Mouse (Mus musculus) thymus, adult 2 months (tissue): Measurements from ENCODE around the gene C2cd3. TPM values are rescaled to one million over a fixed set of nuclear protein-coding genes. Genes with fewer than 3 reads are reported as not detected.

Source experiments
- DNase-seq: peaks from one replicate; pipeline ENCODE4 v3.0.0; 2021
- H3K27ac ChIP-seq: fragments of 200-500 bp; 2 replicates; pipeline ENCODE4 v1.5.1; 2012; ENCODE audit warnings: low read length, control low read depth; ENCODE audit not compliant: control insufficient read depth, insufficient read depth
- H3K27me3 ChIP-seq: fragments of 200-500 bp; 2 replicates; pipeline ENCODE4 v1.6.1; 2012; ENCODE audit warnings: mild to moderate bottlenecking, low read length, moderate library complexity, mixed read lengths; ENCODE audit not compliant: control insufficient read depth, insufficient read depth
- H3K36me3 ChIP-seq: fragments of 200-500 bp; 2 replicates; pipeline ENCODE4 v1.6.1; 2012; ENCODE audit warnings: mild to moderate bottlenecking, low read length, moderate library complexity; ENCODE audit not compliant: control insufficient read depth, insufficient read depth
- H3K4me1 ChIP-seq: fragments of 200-500 bp; replicated peaks from 2 replicates; pipeline ENCODE4 v1.6.1; 2012; ENCODE audit warnings: low read length; ENCODE audit not compliant: control insufficient read depth, insufficient read depth
- H3K4me3 ChIP-seq: fragments of 200-500 bp; 2 replicates; pipeline ENCODE4 v1.5.1; 2012; ENCODE audit warnings: mild to moderate bottlenecking, low read length, control low read depth, moderate library complexity; ENCODE audit not compliant: control insufficient read depth, insufficient read depth
- CTCF ChIP-seq: fragments of 200-500 bp; IDR thresholded peaks from 2 replicates; pipeline ENCODE4 v1.5.1; 2012; ENCODE audit warnings: mild to moderate bottlenecking, control low read depth, low read length, moderate library complexity, borderline replicate concordance; ENCODE audit not compliant: control insufficient read depth, poor library complexity, insufficient read depth; ENCODE audit errors: extremely low read depth
- POLR2A ChIP-seq: fragments of 200-500 bp; IDR thresholded peaks from 2 replicates; pipeline ENCODE4 v1.6.1; 2012; ENCODE audit warnings: mild to moderate bottlenecking, low read length, control low read depth, moderate library complexity; ENCODE audit not compliant: control insufficient read depth, poor library complexity, insufficient read depth; ENCODE audit errors: extremely low read depth
- WGBS: fragments of 180-500 bp; shearing (Covaris S2); methylation state at CpG from one replicate; pipeline ENCODE4 v1.1.7; 2018; 5-methylcytosine and 5-hydroxymethylcytosine counted together
- polyA plus RNA-seq: library from polyadenylated mRNA; depleted of rRNA; stranded (reverse); fragments of >200 nt; gene quantifications from 2 replicates; pipeline ENCODE4 v1.2.3, GENCODE M21; 2012; rRNA removed

The C2cd3 gene
- 52.2 and 59.4 TPM in 2 replicates for polyA plus RNA-seq

DNA sequence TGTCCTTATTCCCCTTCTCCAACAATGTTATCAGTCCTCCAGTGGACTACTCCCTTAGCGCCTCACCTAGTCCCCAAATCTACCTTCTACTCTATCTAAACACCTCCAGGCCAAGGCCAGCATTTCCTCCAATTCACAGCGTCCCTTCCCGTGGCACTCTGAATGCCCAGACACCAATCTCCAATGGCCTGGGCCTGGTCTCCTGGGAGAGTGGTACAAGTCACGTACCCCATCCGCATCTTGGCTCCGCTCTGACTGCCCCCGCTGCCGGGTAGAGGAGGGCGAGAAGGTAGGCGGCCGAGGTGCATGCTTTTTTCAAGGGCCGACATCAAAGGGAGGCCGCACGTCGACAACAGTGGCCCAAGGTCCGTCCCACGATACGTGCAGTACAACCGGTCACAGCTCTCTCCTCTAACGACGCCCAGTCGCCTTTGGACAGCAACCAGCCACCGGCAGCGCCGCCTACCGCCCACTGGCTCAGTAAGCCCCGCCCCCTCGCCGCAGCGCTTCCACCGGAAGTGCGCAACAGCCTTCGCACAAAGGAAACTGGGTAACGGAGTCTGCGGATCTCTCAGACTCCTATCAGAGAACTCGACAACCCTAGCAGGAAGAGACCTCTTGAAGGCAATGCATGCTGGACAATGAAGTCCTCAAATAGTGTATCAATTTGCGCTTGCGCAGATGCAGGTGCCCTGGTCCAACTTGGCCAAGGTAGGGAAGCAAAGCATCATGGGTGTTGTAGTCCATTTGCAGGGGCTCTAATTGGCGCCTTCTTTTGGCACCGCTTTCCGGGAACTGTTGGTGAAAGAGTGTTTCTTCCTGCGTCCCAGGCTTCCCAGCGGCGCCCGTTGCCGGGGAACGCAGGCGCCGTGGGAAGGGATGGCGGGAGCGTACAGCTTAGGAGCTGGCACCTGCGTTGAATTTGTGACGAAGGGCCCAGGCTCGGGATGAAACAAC, at the start of gene C2cd3, which contains the start of gene Ppme1:
C2cd3 (plus strand) TSS at position 739 of the 957 bp plus-strand sequence.
Ppme1 (minus strand) TSS at position 813 of the 957 bp plus-strand sequence.
- Histone ChIP-seq H3K27ac (peak within 1 kb of the TSS; percentile 53; the same call in 1 of the 2 replicates), H3K27me3 (no peaks in the 10 kb centered on the region), H3K4me1 (no peaks in the 10 kb centered on the region), H3K4me3 (peak within 1 kb of the TSS; percentile 92), H3K36me3 (peaks cover 3% of the 10 kb centered on the region)
- WGBS, result under 1% methylated on average over 54 of the region's 54 CpGs
- TF ChIP-seq CTCF (peak; percentile 47; the same call in 1 of the 2 replicates), POLR2A (peak; percentile 61)
- DNase-seq, result peak; percentile 97

DNA sequence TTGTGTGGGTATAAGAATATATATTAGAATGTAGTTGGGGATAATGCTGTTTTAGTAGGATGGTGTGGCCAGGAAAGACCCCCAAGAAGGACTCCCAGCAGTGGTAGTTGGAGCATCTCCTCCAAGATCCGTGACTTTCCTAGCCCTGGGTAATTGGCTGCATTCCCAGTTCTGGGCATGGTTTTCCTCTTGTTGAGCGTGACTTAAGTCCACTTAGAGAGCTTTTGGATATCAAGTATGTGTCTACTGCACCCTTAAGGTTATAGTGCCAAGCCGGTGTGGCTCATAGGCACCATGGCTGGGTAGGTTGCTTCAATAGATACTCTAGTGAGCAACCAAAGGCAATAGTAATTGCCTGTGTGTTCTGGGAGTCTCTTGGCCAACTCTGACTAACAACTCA, 48.3 kb upstream of the C2cd3 start:
- no peak overlapping the region for H3K4me3 ChIP-seq
- no peaks in the 10 kb centered on the region for H3K4me1 ChIP-seq
- H3K27ac ChIP-seq, result no peak overlapping the region
- no peak for TF ChIP-seq POLR2A
- no peak for TF ChIP-seq CTCF
- no peaks in the 10 kb centered on the region for H3K36me3 ChIP-seq
- WGBS, result 86% methylated on average over 3 of the region's 3 CpGs
- DNase-seq, result no peak
- no peaks in the 10 kb centered on the region for H3K27me3 ChIP-seq

DNA sequence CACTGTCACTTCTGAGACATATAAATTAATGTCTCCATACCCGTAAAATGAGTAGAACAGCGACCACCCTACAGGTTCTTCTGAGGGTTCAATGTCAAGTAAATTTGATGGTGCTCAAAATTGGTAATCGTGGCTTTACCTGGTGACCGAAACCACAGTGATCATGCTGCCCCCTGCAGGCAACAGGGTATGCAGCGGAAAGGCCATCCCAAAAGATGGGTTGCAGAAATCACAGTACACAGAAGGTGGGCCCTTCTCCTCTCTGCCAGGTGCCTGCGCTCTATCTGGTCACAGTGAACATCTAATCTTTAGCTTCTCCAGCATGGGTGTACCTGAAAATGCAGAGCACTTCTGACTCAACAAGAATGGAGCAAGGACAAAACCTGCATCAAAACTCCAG, 46.6 kb upstream of the C2cd3 start:
- peak; percentile 36 for DNase-seq
- WGBS, result 85% methylated on average over 6 of the region's 6 CpGs
- TF ChIP-seq CTCF (peak; percentile 56; the same call in 1 of the 2 replicates), POLR2A (no peak)
- H3K4me3 ChIP-seq, result no peak overlapping the region
- H3K27ac ChIP-seq, result no peak overlapping the region
- H3K27me3 ChIP-seq, result no peaks in the 10 kb centered on the region
- no peaks in the 10 kb centered on the region for H3K36me3 ChIP-seq
- no peaks in the 10 kb centered on the region for H3K4me1 ChIP-seq

DNA sequence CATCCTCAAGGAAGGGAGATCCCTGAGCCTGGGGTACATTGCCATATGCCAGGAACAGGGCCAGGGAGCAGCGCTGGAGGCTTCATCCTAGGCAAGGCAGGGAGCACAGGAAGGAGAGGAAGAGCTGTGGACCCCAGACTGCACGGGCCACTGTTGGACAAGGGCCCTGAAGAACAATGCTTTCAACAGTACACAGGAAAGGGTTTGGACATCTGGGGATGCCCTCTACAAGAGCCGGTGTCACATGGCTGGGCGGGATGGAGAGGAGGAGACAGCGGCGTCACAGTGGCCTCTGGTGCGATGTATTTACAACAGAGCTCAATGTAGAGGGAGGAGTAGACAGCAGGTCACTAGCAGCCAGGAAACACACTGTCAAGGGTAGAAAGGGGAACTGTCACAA, 44.5 kb upstream of the C2cd3 start:
- Histone ChIP-seq H3K4me1 (no peaks in the 10 kb centered on the region), H3K27me3 (no peaks in the 10 kb centered on the region), H3K27ac (no peak overlapping the region), H3K36me3 (peaks cover 9% of the 10 kb centered on the region), H3K4me3 (no peak overlapping the region)
- TF ChIP-seq CTCF, result no peak
- no peak for TF ChIP-seq POLR2A
- WGBS, result 93% methylated on average over 7 of the region's 7 CpGs
- no peak for DNase-seq

DNA sequence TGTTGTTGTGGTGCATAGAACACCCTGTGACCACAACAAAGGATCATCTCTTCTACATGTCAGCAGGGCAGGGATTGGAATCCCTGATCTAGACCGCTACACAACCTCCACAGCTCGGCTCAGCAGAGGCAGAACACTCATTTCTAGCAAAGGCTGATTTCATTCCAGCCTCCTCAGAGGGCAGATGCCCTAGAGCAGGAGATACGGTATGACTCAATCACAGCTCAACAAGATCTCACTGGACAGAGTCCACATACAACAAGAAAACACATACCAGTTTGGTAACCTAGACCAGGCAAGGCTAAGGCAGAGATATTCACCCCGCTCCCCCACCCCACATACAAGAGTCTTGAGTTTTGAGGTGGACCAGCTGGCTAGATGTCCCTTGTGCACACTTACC, 43.4 kb upstream of the C2cd3 start:
- 92% methylated on average over 4 of the region's 4 CpGs for WGBS
- H3K36me3 ChIP-seq, result peaks cover 18% of the 10 kb centered on the region
- no peak for DNase-seq
- H3K27me3 ChIP-seq, result no peaks in the 10 kb centered on the region
- TF ChIP-seq CTCF, result no peak
- no peak for TF ChIP-seq POLR2A
- H3K4me3 ChIP-seq, result no peak overlapping the region
- no peak overlapping the region for H3K27ac ChIP-seq
- H3K4me1 ChIP-seq, result no peaks in the 10 kb centered on the region

DNA sequence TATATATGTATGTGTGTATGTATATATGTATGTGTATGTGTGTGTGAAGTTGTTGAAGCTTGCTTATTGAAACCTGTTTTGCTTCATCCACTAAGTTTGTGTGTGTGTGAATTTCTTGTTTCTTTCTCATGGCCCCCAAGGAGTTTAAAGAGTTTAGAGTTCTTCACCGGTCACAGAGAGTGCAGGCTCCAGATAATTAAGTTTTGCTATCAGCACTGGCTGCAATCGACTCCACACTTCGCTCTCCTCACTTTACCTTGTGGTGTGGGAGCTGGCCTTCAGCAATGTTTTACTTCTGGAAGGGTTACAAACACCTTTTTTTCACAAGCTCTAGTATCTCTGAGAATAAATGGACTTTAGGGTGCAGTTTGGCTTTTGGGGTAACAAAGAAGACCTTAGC, 40.8 kb upstream of the C2cd3 start:
- TF ChIP-seq POLR2A (no peak), CTCF (no peak)
- DNase-seq, result no peak
- 97% methylated on average over 3 of the region's 3 CpGs for WGBS
- peaks cover 39% of the 10 kb centered on the region for H3K36me3 ChIP-seq
- no peaks in the 10 kb centered on the region for H3K4me1 ChIP-seq
- H3K27me3 ChIP-seq, result no peaks in the 10 kb centered on the region
- H3K27ac ChIP-seq, result no peak overlapping the region
- no peak overlapping the region for H3K4me3 ChIP-seq
